Mouse (Mus musculus): ENCODE measurements at regions not wholly inside any gene's neighbourhood (a gene's known extent, or its start where the extent isn't known, plus 50 kb on each side); places are given as distances from the start of the nearest gene placed in this dataset.

DNA sequence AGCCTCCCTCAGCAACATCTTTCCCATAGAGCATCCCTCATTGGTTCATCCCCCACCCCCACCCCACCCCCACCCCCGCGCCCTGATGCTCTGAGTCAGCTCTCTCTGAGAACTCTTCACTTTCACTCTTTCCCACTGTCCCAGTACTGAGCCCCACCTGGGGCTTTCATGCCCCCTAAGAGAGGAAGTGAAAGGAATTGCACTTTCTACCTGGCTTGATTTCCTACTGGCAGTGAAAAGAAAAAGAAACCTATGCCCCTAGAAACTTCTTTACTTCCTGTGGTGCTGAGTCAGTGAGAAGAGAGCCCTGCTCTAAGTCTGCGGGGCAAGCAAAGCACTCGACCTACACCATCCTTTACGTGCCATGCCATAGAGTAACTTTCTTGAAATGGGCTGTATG is 616.1 kb upstream of the A1bg start:
- TF ChIP-seq POLR2A (IDR thresholded peaks at IDR 0.05; ENCODE audit: borderline replicate concordance, control insufficient read depth, low read depth, low read length) = no peak
- TF ChIP-seq CTCF (IDR thresholded peaks at IDR 0.05; ENCODE audit: control insufficient read depth, insufficient read depth, low read length) = no peak
